Mouse (Mus musculus): ENCODE data around the gene Ndufab1.

GRCm38 (mm10) chr7:122132497-122133337, 31.0 kb upstream of the Ndufab1 start, which contains the start of the genes Palb2 and Dctn5:
- no peak for TF ChIP-seq POLR2A (IDR thresholded peaks at IDR 0.05; ENCODE audit: extremely low read depth, insufficient read depth, low read length)
- TF ChIP-seq CTCF (IDR thresholded peaks at IDR 0.05; ENCODE audit: low read depth, low read length) = no peak

Data from liver, adult 2 months (tissue).